Comparison of ENCODE assay signal across 13 mouse cellular contexts in genomic region chr16:96535271-96535670, GRCm38 (mm10).
DNase-seq lines count a peak whose midpoint lies in the region.
"Had no signal": no experiment of that assay in that cellular context is flagged by ENCODE, and none has a peak within 500 bp of the region (broad histone marks: within the 10 kb centered on the region; RNA-seq: fewer than 3 reads in every experiment).

No protein-coding gene starts in this region.

- DNase-seq in cerebellum, postnatal 10 days = peak; percentile 45 to 46
- no peak for DNase-seq in cerebellum, postnatal 25 days
- DNase-seq in layer of hippocampus, adult 18-20 months (ENCODE audit: low spot score in 2 of 2) = peak; percentile 18 to 36
- no peak for DNase-seq in layer of hippocampus, adult 11-12 months (ENCODE audit: low spot score)
- DNase-seq in right cerebral cortex, adult 2 months (ENCODE audit: low spot score in 2 of 2) = peak; percentile 68
- no peak for DNase-seq in right cerebral cortex, postnatal 4 days
- DNase-seq in yolk sac, embryonic 10.5 days (ENCODE audit: low spot score) = no peak
- DNase-seq in kidney, adult 8-10 months = no peak
- DNase-seq: adrenal gland, postnatal 10 days; cerebellum, adult 2 months; kidney, postnatal 25 days; lung, embryonic 14.5 days; lung, postnatal 36 days had no signal

Comparison
In these comparisons a context has a peak if more than half of its experiments do, and no peak if none do; other contexts are left out.
1. DNase-seq: peak in cerebellum, postnatal 10 days (2 of 2), layer of hippocampus, adult 18-20 months (2 of 2) and right cerebral cortex, adult 2 months (2 of 2); none in cerebellum, postnatal 25 days (0 of 2), layer of hippocampus, adult 11-12 months (single experiment), right cerebral cortex, postnatal 4 days (single experiment), yolk sac, embryonic 10.5 days (single experiment) and kidney, adult 8-10 months (0 of 2).